Mouse (Mus musculus): ENCODE measurements around the gene AI182371. TPM values are rescaled to one million over a fixed set of nuclear protein-coding genes. Genes with fewer than 3 reads are reported as not detected.
A peak's percentile ranks its signal among the peaks of the same experiment; 100 is the strongest.

AI182371 gene
- total RNA-seq, 2 experiments from 2014 or later, result 0.25 TPM; not detected in 1

GRCm38 (mm10) chr2:35070275-35070674 lies 31.1 kb downstream of the AI182371 start:
- no peak for DNase-seq (ENCODE audit: low spot score in 2 of 2)

- DNase-seq (ENCODE audit: low spot score in 2 of 2), result no peak
These were observed 32.2 kb downstream of the AI182371 start for GRCm38 (mm10) chr2:35069124-35069523.

GRCm38 (mm10) chr2:35067117-35067516 lies 34.2 kb downstream of the AI182371 start:
- DNase-seq (ENCODE audit: low spot score in 2 of 2), result no peak

GRCm38 (mm10) chr2:35066525-35067082 lies 34.7 kb downstream of the AI182371 start:
- no peak for DNase-seq (ENCODE audit: low spot score in 2 of 2)

GRCm38 (mm10) chr2:35063333-35064030 lies 37.9 kb downstream of the AI182371 start:
- no peak for DNase-seq (ENCODE audit: low spot score in 2 of 2)

GRCm38 (mm10) chr2:35061338-35061737 lies 40.0 kb downstream of the AI182371 start, which contains the start of gene Hc:
Gene Hc, minus strand, starts transcription at chr2:35061438.
- DNase-seq (ENCODE audit: low spot score in 2 of 2), result no peak

- DNase-seq (ENCODE audit: low spot score in 2 of 2), result no peak
These were observed 40.4 kb downstream of the AI182371 start for GRCm38 (mm10) chr2:35060897-35061296.

- DNase-seq (ENCODE audit: low spot score in 2 of 2), result no peak
These were observed 41.1 kb downstream of the AI182371 start for GRCm38 (mm10) chr2:35060256-35060655.

- no peak for DNase-seq (ENCODE audit: low spot score in 2 of 2)
These were observed 43.0 kb downstream of the AI182371 start for GRCm38 (mm10) chr2:35058325-35058724.

- no peak for DNase-seq (ENCODE audit: low spot score in 2 of 2)
These were observed 44.1 kb downstream of the AI182371 start for GRCm38 (mm10) chr2:35057243-35057642.

GRCm38 (mm10) chr2:35048851-35049250 lies 52.5 kb downstream of the AI182371 start:
- no peak for DNase-seq (ENCODE audit: low spot score in 2 of 2)

GRCm38 (mm10) chr2:35044956-35045355 lies 56.4 kb downstream of the AI182371 start:
- peak in 1 of 2 experiments; percentile 39 for DNase-seq (ENCODE audit: low spot score in 2 of 2)

GRCm38 (mm10) chr2:35038580-35039375 lies 62.6 kb downstream of the AI182371 start:
- DNase-seq (ENCODE audit: low spot score in 2 of 2), result no peak

Other genes starting within 250 kb of the AI182371 start
- 1 to 10 TPM in 1 of 2 experiments, under 1 TPM in 1; 0.48 to 1.2 TPM for gene Cutal, start 227.1 kb downstream of the AI182371 start, total RNA-seq (2021)
- gene Psmd5, start 226.6 kb downstream of the AI182371 start, total RNA-seq (2021), result 10 to 100 TPM; 39.4 to 41.4 TPM
- under 1 TPM; 0.87 to 0.99 TPM for gene Phf19, start 187.5 kb downstream of the AI182371 start, total RNA-seq (2021)
- gene Traf1, start 139.8 kb downstream of the AI182371 start, total RNA-seq (2021), result 1 to 10 TPM; 4.5 to 6.2 TPM
- under 1 TPM in 1 of 2 experiments, not detected in 1; 0.41 TPM for gene Hc, start 40.1 kb downstream of the AI182371 start, total RNA-seq (2021)
- gene Cntrl, start 7.9 kb upstream of the AI182371 start, total RNA-seq (2021), result 1 to 10 TPM; 9.1 to 10.0 TPM
- gene Rab14, start 99.6 kb upstream of the AI182371 start, total RNA-seq (2021), result 100 to 1,000 TPM; 237 to 248 TPM
- 10 to 100 TPM; 45.0 to 49.4 TPM for gene Gsn, start 154.8 kb upstream of the AI182371 start, total RNA-seq (2021)
- gene Stom, start 235.4 kb upstream of the AI182371 start, total RNA-seq (2021), result 10 to 100 TPM in 1 of 2 experiments, 1 to 10 TPM in 1; 8.3 to 10.2 TPM